Mouse (Mus musculus) neural tube, embryonic 15.5 days (tissue): ENCODE measurements around the gene Wdr92. TPM values are rescaled to one million over a fixed set of nuclear protein-coding genes. Genes with fewer than 3 reads are reported as not detected.

Experiments used
- ATAC-seq: fragments of 200-750 bp; cut with Nextera tagmentation; 2 replicates; pipeline ENCODE4 v1.8.0; 2017; ENCODE audit warnings: mild to moderate bottlenecking, moderate TSS enrichment, moderate library complexity; ENCODE audit not compliant: low FRiP score
- H3K27ac ChIP-seq: fragments of 300-500 bp; sonication (generic); replicated peaks from 2 replicates; pipeline ENCODE4 v1.5.1; 2015; ENCODE audit warnings: mild to moderate bottlenecking, inconsistent platforms
- H3K27me3 ChIP-seq: fragments of 300-500 bp; sonication (generic); replicated peaks from 2 replicates; pipeline ENCODE4 v1.6.1; 2015; ENCODE audit warnings: inconsistent platforms
- H3K36me3 ChIP-seq: fragments of 300-500 bp; sonication (generic); 2 replicates; pipeline ENCODE4 v1.6.1; 2015; ENCODE audit warnings: inconsistent platforms
- H3K4me1 ChIP-seq: fragments of 300-500 bp; sonication (generic); 2 replicates; pipeline ENCODE4 v1.6.1; 2015; ENCODE audit warnings: inconsistent platforms
- H3K4me2 ChIP-seq: fragments of 300-500 bp; sonication (generic); 2 replicates; pipeline ENCODE4 v1.6.1; 2015; ENCODE audit warnings: inconsistent platforms, mild to moderate bottlenecking, moderate library complexity
- H3K4me3 ChIP-seq: fragments of 300-500 bp; sonication (generic); replicated peaks from 2 replicates; pipeline ENCODE4 v1.5.1; 2015; ENCODE audit warnings: mild to moderate bottlenecking, inconsistent platforms
- H3K9ac ChIP-seq: fragments of 300-500 bp; sonication (generic); replicated peaks from 2 replicates; pipeline ENCODE4 v1.6.1; 2015; ENCODE audit warnings: mild to moderate bottlenecking, inconsistent platforms
- H3K9me3 ChIP-seq: fragments of 300-500 bp; sonication (generic); replicated peaks from 2 replicates; pipeline ENCODE4 v1.6.1; 2016; ENCODE audit warnings: inconsistent platforms
- WGBS: fragments of 180-500 bp; shearing (Covaris S2); methylation state at CpG from one replicate; pipeline ENCODE4 v1.1.7; 2015; ENCODE audit warnings: mixed read lengths; 5-methylcytosine and 5-hydroxymethylcytosine counted together
- polyA plus RNA-seq: library from polyadenylated mRNA; unstranded; fragments of >200 nt; fragmentation: Nextera tagmentation; extraction: Ambion mirVana; gene quantifications from 2 replicates; pipeline ENCODE4 v1.2.1, GENCODE M21; 2015

The Wdr92 gene
- polyA plus RNA-seq, 1 experiment from 2014 or later, result 18.0 TPM

DNA sequence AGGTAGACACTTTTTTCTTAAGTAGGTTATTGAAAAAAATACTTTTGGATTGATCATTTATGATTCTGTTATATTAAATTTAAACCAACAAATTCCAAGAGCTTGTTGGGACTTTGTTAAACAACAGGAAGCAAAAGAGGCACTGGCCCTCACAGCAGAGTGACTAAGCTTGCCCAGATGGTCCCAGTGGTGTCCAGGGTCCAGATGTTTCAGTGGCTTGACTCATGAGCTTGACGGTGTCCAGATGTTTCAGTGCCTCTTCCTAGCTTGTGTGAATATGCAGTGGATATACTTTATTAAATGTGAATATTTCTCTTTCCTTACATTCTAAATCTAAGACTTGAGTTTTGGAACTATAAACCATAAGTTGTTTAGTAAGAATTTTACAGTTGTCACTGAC, 86.9 kb downstream of the Wdr92 start:
- Histone ChIP-seq H3K4me3 (no peak overlapping the region), H3K9me3 (no peaks in the 10 kb centered on the region), H3K36me3 (peaks cover 18% of the 10 kb centered on the region), H3K27me3 (no peaks in the 10 kb centered on the region), H3K4me2 (no peak overlapping the region), H3K4me1 (no peaks in the 10 kb centered on the region), H3K9ac (no peak overlapping the region), H3K27ac (no peak overlapping the region)
- 84% methylated on average over 1 of the region's 1 CpGs for WGBS
- ATAC-seq, result no peak

DNA sequence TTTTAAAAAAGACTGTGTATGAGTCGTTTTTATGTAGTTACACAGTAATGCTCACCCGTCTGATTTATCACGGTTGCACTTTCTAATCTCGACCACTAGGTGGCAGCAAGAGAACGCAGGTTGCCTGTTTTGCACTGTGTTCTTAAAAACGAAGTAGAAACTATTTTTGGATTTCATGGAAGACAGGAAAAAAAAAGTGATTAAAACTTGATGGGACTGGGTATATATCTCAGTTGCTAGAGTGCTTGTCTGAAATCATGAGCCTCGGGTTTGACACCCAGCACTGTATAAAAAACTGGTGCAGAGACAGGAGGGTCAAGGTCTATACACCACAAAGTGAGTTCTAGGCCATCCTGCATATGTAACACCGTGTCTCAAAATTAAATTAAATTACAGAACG, 98.1 kb downstream of the Wdr92 start:
- Histone ChIP-seq H3K4me1 (no peaks in the 10 kb centered on the region), H3K9ac (no peak overlapping the region), H3K27me3 (no peaks in the 10 kb centered on the region), H3K4me2 (no peak overlapping the region), H3K27ac (no peak overlapping the region), H3K4me3 (no peak overlapping the region), H3K36me3 (no peaks in the 10 kb centered on the region), H3K9me3 (no peaks in the 10 kb centered on the region)
- 14% methylated on average over 9 of the region's 9 CpGs for WGBS
- peak; percentile 81 for ATAC-seq

Other genes with a start within 250 kb of the Wdr92 start
- gene Fbxo48, start 230.7 kb upstream of the Wdr92 start, polyA plus RNA-seq, result 0.68 and 0.72 TPM in 2 replicates
- gene Cnrip1, start 130.5 kb upstream of the Wdr92 start, polyA plus RNA-seq, result 132 and 156 TPM in 2 replicates
- gene Plek, start 129.7 kb upstream of the Wdr92 start, polyA plus RNA-seq, result 4.4 and 4.9 TPM in 2 replicates
- 244 and 269 TPM in 2 replicates for gene Ppp3r1, start 22.8 kb upstream of the Wdr92 start, polyA plus RNA-seq
- gene Pno1, start 29.5 kb downstream of the Wdr92 start, polyA plus RNA-seq, result 54.8 and 56.1 TPM in 2 replicates
- 133 and 160 TPM in 2 replicates for gene C1d, start 75.5 kb downstream of the Wdr92 start, polyA plus RNA-seq